Mouse (Mus musculus): ENCODE results near the gene Fam24a.
A peak's percentile ranks its signal among the peaks of the same experiment; 100 is the strongest.

GRCm38 (mm10) chr7:131362615-131363300, 29.1 kb downstream of the Fam24a start, which contains the start of gene 2310057M21Rik:
- no peak for TF ChIP-seq CTCF (IDR thresholded peaks at IDR 0.05; ENCODE audit: low read depth)
- TF ChIP-seq EP300 (IDR thresholded peaks at IDR 0.05; ENCODE audit: low read depth): peak; percentile 49; the same call in 1 of the 2 replicates

All from heart, postnatal 0 days (tissue).